Mouse (Mus musculus): ENCODE data around the gene Nkain4.
A peak's percentile ranks its signal among the peaks of the same experiment; 100 is the strongest.

Nkain4 gene

GRCm38 (mm10) chr2:180893537-180894028, 60.9 kb downstream of the Nkain4 start:
- DNase-seq: peak; percentile 71

- DNase-seq: peak; percentile 95
These were observed 61.5 kb downstream of the Nkain4 start for GRCm38 (mm10) chr2:180892841-180893521.

- DNase-seq: no peak
These were observed 62.6 kb downstream of the Nkain4 start for GRCm38 (mm10) chr2:180891835-180892323.

- peak; percentile 87 for DNase-seq
These were observed 63.2 kb downstream of the Nkain4 start for GRCm38 (mm10) chr2:180891075-180891834.

GRCm38 (mm10) chr2:180890422-180891074, 64.0 kb downstream of the Nkain4 start:
- no peak for DNase-seq

GRCm38 (mm10) chr2:180889921-180890280, 64.6 kb downstream of the Nkain4 start:
- no peak for DNase-seq

- no peak for DNase-seq
These were observed 65.1 kb downstream of the Nkain4 start for GRCm38 (mm10) chr2:180889271-180889920.

GRCm38 (mm10) chr2:180885270-180885669, 69.2 kb downstream of the Nkain4 start:
- DNase-seq: no peak
